Mouse (Mus musculus) heart, embryonic 16.5 days (tissue): ENCODE results near the gene Ndufaf7. TPM values are rescaled to one million over a fixed set of nuclear protein-coding genes. Genes with fewer than 3 reads are reported as not detected.

Source experiments
- ATAC-seq: fragments of 200-750 bp; cut with Nextera tagmentation; replicated peaks from 2 replicates; pipeline ENCODE4 v1.8.0; 2017; ENCODE audit warnings: moderate number of reproducible peaks; ENCODE audit not compliant: insufficient read depth, low FRiP score; ENCODE audit errors: extremely low read depth
- H3K27ac ChIP-seq: fragments of 300-500 bp; sonication (generic); 2 replicates; pipeline ENCODE4 v1.5.1; 2014; ENCODE audit warnings: mild to moderate bottlenecking, low read length, control low read depth, moderate library complexity
- H3K27me3 ChIP-seq: fragments of 300-500 bp; sonication (generic); 2 replicates; pipeline ENCODE4 v1.6.1; 2014; ENCODE audit warnings: low read length, mixed read lengths; ENCODE audit not compliant: control insufficient read depth, insufficient read depth
- H3K36me3 ChIP-seq: fragments of 300-500 bp; sonication (generic); 2 replicates; pipeline ENCODE4 v1.6.1; 2014; ENCODE audit not compliant: control insufficient read depth, insufficient read depth
- H3K4me1 ChIP-seq: fragments of 300-500 bp; sonication (generic); 2 replicates; pipeline ENCODE4 v1.6.1; 2014; ENCODE audit warnings: low read length, mixed read lengths; ENCODE audit not compliant: control insufficient read depth, insufficient read depth
- H3K4me2 ChIP-seq: fragments of 300-500 bp; sonication (generic); 2 replicates; pipeline ENCODE4 v1.6.1; 2014; ENCODE audit warnings: low read depth, mild to moderate bottlenecking, control low read depth, low read length
- H3K4me3 ChIP-seq: fragments of 300-500 bp; sonication (generic); 2 replicates; pipeline ENCODE4 v1.5.1; 2014; ENCODE audit warnings: mild to moderate bottlenecking, control low read depth, low read length
- H3K9ac ChIP-seq: fragments of 300-500 bp; sonication (generic); 2 replicates; pipeline ENCODE4 v1.6.1; 2014; ENCODE audit warnings: low read length, control low read depth
- H3K9me3 ChIP-seq: fragments of 300-500 bp; sonication (generic); replicated peaks from 2 replicates; pipeline ENCODE4 v1.6.1; 2016; ENCODE audit warnings: low read length; ENCODE audit not compliant: control insufficient read depth
- WGBS: fragments of 180-500 bp; shearing (Covaris S2); extraction: QIAGEN DNeasy Blood & Tissue Kit; methylation state at CpG from one replicate; pipeline ENCODE4 v1.1.7; 2014; 5-methylcytosine and 5-hydroxymethylcytosine counted together
- polyA plus RNA-seq: library from polyadenylated mRNA; unstranded; fragments of >200 nt; fragmentation: Nextera tagmentation; extraction: Ambion mirVana; gene quantifications from 2 replicates; pipeline ENCODE4 v1.2.1, GENCODE M21; 2015

Gene Ndufaf7
- 63.5 and 66.1 TPM in 2 replicates for polyA plus RNA-seq

DNA sequence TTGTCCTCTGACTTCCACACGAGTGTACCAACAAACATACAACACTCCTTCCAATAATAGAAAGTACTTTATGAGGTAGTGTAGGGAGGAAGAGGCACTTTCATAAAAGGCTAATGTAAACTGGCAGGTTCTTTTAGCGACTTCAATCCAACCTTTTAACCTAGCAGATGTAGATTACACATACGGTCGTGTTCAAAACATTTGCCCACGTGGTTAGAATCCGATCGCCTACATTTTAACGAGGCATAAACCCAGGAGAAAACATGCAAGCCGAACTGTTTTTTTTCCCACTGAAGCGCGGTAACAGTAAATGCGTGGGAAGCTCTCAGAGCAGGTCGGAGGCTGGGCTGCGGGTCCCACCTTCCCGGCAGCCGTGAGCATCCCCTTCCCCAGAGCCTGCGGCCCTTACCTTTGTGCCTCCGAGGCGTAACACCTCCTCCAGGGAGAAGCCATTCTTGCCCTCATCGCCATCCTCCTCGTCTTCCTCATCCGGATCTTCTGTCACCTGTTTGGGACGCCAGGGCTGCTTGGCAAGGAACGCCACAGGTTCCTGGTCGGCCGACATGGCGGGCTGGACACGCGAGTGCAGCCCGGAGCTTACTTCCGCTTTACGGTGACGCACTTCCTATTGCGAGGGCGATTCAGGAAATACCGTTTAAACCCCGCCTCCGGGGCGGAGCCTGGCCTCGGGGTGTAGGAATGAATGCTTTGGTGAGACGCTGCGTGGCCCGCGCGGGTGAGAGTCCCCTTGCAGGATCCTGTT, at the start of gene Ndufaf7, which contains the start of gene Cebpz:
Gene Ndufaf7, plus strand, starts transcription at position 671 of the 763 bp plus-strand sequence.
Gene Cebpz, minus strand, starts transcription at position 601 of the 763 bp plus-strand sequence.
- H3K27ac ChIP-seq: peak within 1 kb of the TSS; percentile 11
- H3K36me3 ChIP-seq: peaks cover 38% of the 10 kb centered on the region
- peak within 1 kb of the TSS; percentile 87 for H3K9ac ChIP-seq
- under 1% methylated on average over 45 of the region's 45 CpGs for WGBS
- no peaks in the 10 kb centered on the region for H3K27me3 ChIP-seq
- peak within 1 kb of the TSS; percentile 80 for H3K4me2 ChIP-seq
- ATAC-seq: peak; percentile 99
- H3K4me3 ChIP-seq: peak within 1 kb of the TSS; percentile 86
- H3K4me1 ChIP-seq: peaks cover 14% of the 10 kb centered on the region
- H3K9me3 ChIP-seq: no peaks in the 10 kb centered on the region

DNA sequence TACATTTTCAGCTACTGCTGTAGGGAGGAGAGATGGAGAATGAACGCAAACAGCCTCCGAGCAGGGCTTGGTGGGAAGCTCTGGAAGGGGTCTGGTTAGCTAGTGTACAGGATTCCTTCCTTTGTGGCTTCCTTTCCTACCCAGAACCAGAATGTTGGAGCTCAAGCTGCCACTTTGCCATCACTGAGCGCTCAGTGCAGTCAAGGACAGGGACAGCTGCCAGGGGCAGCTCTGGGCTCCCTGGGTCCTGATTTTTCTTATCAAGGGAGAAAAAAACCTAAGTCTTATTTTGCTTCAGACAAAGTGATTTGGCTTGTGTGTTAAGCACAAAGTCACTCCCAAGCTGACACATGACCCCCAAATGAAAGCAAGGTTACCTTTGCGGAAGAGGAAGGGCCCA, 48.4 kb upstream of the Ndufaf7 start:
- Histone ChIP-seq H3K9ac (no peak overlapping the region), H3K27ac (no peak overlapping the region), H3K9me3 (peaks cover 2% of the 10 kb centered on the region; the same call in 1 of the 2 replicates), H3K4me3 (no peak overlapping the region), H3K27me3 (no peaks in the 10 kb centered on the region), H3K36me3 (no peaks in the 10 kb centered on the region), H3K4me1 (no peaks in the 10 kb centered on the region), H3K4me2 (no peak overlapping the region)
- ATAC-seq: no peak
- 82% methylated on average over 4 of the region's 4 CpGs for WGBS

GRCm38 (mm10) chr17:78889184-78889583, 47.8 kb upstream of the Ndufaf7 start:
- Histone ChIP-seq H3K27me3 (no peaks in the 10 kb centered on the region), H3K36me3 (no peaks in the 10 kb centered on the region), H3K4me3 (no peak overlapping the region), H3K27ac (no peak overlapping the region), H3K4me1 (no peaks in the 10 kb centered on the region), H3K4me2 (no peak overlapping the region), H3K9me3 (peaks cover 2% of the 10 kb centered on the region; the same call in 1 of the 2 replicates), H3K9ac (no peak overlapping the region)
- no peak for ATAC-seq
- 47% methylated on average over 3 of the region's 3 CpGs for WGBS

DNA sequence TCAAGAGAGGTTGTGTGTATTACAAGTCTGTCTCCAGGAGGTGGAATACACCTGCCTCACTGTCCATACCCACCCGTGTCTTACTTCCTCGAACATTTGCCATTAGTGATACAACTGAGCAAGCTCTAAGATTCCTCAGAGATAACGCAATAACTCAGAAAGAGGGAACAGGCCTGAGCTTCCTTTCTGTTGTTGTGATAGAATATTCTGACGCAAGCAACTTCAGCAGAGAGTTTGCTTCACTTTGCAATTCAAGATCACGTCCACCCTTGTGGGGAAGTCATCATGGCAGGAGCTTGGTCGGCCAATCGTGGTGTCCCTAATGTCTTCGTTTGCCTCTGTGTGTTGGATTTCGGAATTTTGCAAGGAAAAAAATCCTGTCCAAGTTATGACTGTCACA, 45.9 kb upstream of the Ndufaf7 start:
- ATAC-seq: no peak
- Histone ChIP-seq H3K36me3 (no peaks in the 10 kb centered on the region), H3K4me2 (no peak overlapping the region), H3K27me3 (no peaks in the 10 kb centered on the region), H3K9ac (no peak overlapping the region), H3K4me3 (no peak overlapping the region), H3K9me3 (no peaks in the 10 kb centered on the region), H3K27ac (no peak overlapping the region), H3K4me1 (no peaks in the 10 kb centered on the region)
- 73% methylated on average over 9 of the region's 9 CpGs for WGBS

DNA sequence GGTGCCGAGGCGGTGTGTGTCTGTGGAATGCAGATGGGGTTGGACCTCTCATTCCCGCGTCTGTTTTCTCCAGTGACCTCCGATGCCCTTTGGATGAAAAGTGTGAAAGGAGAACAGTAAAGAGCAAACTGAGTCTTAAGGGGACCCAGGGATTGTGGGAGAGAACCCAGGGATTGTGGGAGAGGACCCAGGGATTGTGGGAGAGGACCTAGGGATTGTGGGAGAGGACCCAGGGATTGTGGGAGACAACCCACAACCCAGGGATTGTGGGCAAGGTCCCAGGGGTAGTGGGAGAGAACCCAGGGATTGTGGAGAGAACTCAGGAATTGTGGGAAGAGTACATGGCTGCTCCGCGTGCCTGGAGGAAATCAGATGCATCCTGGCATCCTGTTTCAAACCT, 41.9 kb upstream of the Ndufaf7 start:
- H3K27me3 ChIP-seq: no peaks in the 10 kb centered on the region
- no peak overlapping the region for H3K4me2 ChIP-seq
- no peak overlapping the region for H3K4me3 ChIP-seq
- no peak overlapping the region for H3K27ac ChIP-seq
- WGBS: 71% methylated on average over 7 of the region's 7 CpGs
- no peaks in the 10 kb centered on the region for H3K36me3 ChIP-seq
- H3K9ac ChIP-seq: no peak overlapping the region
- no peak for ATAC-seq
- no peaks in the 10 kb centered on the region for H3K9me3 ChIP-seq
- no peaks in the 10 kb centered on the region for H3K4me1 ChIP-seq

DNA sequence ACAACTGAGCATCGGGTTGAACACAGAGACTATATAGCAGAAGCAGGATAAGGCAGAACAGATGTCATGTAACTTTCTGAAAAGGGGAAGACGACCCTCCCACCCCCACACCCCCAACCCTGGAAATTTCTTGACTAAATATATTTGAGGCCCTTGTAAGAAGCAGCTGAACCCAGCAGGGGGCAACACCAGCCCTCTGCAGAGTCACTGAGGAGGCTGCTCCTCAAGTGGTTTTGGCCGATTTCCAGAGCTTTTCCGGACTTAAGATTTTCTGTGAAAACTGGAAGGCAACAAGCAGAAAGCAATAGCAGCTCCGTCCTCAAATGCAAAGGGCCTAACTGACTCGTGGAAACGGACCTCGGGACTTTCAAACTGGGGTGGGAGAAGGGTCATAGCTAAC, 41.5 kb upstream of the Ndufaf7 start:
- H3K36me3 ChIP-seq: no peaks in the 10 kb centered on the region
- no peaks in the 10 kb centered on the region for H3K4me1 ChIP-seq
- H3K4me2 ChIP-seq: peak overlapping the region; percentile 56
- H3K9me3 ChIP-seq: no peaks in the 10 kb centered on the region
- no peaks in the 10 kb centered on the region for H3K27me3 ChIP-seq
- no peak overlapping the region for H3K27ac ChIP-seq
- WGBS: 14% methylated on average over 8 of the region's 8 CpGs
- H3K9ac ChIP-seq: peak overlapping the region; percentile 6; the same call in 1 of the 2 replicates
- no peak for ATAC-seq
- 0 out of 2 replicates have a peak overlapping the region, but pooled peaks have one; percentile 30 for H3K4me3 ChIP-seq

GRCm38 (mm10) chr17:78903158-78903557, 33.8 kb upstream of the Ndufaf7 start:
- Histone ChIP-seq H3K4me3 (no peak overlapping the region), H3K4me1 (no peaks in the 10 kb centered on the region), H3K9me3 (no peaks in the 10 kb centered on the region), H3K36me3 (no peaks in the 10 kb centered on the region), H3K4me2 (no peak overlapping the region), H3K9ac (no peak overlapping the region), H3K27ac (no peak overlapping the region), H3K27me3 (no peaks in the 10 kb centered on the region)
- 74% methylated on average over 2 of the region's 2 CpGs for WGBS
- ATAC-seq: no peak

DNA sequence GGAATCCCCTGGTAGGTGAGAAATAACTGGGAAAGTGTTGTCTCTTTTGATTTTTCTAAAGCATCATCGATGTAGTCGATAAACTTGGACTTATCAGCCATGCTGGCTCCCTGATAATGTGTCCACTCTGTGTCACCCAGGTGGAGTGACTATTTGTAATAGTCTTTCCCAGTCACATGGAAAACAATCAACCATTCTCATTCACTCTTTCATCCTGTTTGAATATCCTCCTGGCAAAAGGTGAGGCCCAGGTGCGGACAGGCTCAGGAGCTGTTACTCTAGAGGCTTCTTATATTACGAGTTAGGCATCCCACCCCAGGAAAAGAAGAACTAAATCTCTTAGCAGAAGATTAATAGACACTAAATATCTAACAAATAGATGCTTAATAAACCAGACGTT, 30.0 kb upstream of the Ndufaf7 start, which contains the start of gene Sult6b1:
Gene Sult6b1, minus strand, starts transcription at position 101 of the 400 bp plus-strand sequence.
- Histone ChIP-seq H3K4me2 (no peak within 1 kb of the TSS), H3K27ac (no peak within 1 kb of the TSS), H3K4me1 (no peaks in the 10 kb centered on the region), H3K4me3 (no peak within 1 kb of the TSS), H3K9ac (no peak within 1 kb of the TSS), H3K9me3 (no peaks in the 10 kb centered on the region), H3K27me3 (no peaks in the 10 kb centered on the region), H3K36me3 (no peaks in the 10 kb centered on the region)
- ATAC-seq: no peak
- WGBS: 80% methylated on average over 5 of the region's 5 CpGs

DNA sequence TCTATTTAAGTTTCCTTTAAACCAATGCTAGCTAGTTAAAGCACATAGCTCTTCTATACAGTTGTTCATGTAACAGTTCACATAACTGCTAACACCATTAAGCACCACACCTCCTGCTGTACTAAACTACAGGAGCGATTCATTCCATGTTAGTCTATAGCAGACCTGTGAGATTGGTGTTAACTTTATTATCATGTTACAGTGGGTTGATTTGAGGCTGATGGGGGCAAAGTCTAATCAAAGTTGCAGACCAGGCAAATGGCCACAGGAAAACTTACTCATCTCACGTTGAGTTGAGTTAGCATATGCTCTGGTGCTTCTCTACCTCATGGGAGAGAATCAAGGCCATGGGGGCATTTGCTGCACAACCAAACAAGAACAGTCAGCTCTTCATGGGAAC, 27.6 kb upstream of the Ndufaf7 start:
- Histone ChIP-seq H3K9ac (no peak overlapping the region), H3K36me3 (no peaks in the 10 kb centered on the region), H3K9me3 (no peaks in the 10 kb centered on the region), H3K27ac (no peak overlapping the region), H3K4me2 (no peak overlapping the region), H3K4me1 (no peaks in the 10 kb centered on the region), H3K4me3 (no peak overlapping the region), H3K27me3 (no peaks in the 10 kb centered on the region)
- no peak for ATAC-seq
- WGBS: 73% methylated on average over 2 of the region's 2 CpGs
